Mouse (Mus musculus) right cerebral cortex, postnatal 25 days (tissue): ENCODE data around the gene Rnf41.
A peak's percentile ranks its signal among the peaks of the same experiment; 100 is the strongest.

Experiments
- DNase-seq: peaks from one replicate; pipeline ENCODE4 v3.0.0; 2022

Rnf41 gene

DNA sequence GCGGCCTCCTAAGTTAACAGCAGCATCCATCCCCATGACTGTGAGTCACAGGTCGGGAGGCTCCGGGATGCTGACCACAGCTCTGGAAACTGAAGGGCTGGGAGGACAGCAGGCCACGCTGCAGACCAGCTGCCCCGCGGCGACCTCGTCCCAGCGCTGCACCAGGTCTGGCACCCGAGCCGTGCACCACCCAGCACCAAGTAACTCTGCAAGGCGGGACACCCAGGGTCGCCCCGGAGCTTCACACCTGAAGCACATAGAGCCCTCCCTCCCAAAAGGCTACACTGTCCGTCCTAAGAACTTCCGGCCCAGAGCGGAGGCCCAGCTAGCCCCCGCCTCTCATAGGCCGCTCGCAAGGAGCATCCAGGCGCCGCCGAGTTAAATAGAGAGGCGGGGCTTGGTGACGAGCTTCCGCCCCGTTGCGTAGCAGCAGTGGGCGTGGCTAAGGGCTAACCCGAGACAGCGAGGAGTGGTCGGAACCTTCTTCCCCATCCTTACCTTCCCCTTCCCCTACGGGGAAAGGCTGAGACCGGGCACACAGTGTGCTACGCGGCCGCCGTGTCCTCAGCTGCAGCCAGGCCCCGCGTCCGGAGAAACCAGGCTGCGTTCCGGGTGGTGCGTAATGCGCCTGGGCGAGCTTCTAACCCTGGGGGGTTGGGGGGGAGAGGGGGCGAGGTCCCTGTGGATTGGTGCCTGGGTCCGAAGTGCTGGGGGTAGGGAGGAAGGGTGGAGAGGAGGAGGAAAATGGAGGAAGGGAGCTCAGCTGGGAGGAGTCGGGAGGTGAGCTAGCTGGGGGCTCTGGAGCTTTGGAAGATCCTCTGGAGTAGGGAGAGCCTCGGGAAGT lies at the start of gene Rnf41, which contains the start of gene Nabp2:
TSS of gene Rnf41 (plus strand) at position 447 of the 844 bp plus-strand sequence.
TSS of gene Nabp2 (minus strand) at position 282 of the 844 bp plus-strand sequence.
- peak; percentile 97 for DNase-seq

GRCm38 (mm10) chr10:128361836-128362235 lies 49.6 kb upstream of the Rnf41 start:
- DNase-seq, result no peak

- DNase-seq, result no peak
These were observed 48.9 kb upstream of the Rnf41 start for GRCm38 (mm10) chr10:128362568-128362967.

GRCm38 (mm10) chr10:128367899-128368401 lies 43.5 kb upstream of the Rnf41 start:
- DNase-seq, result peak; percentile 19

DNA sequence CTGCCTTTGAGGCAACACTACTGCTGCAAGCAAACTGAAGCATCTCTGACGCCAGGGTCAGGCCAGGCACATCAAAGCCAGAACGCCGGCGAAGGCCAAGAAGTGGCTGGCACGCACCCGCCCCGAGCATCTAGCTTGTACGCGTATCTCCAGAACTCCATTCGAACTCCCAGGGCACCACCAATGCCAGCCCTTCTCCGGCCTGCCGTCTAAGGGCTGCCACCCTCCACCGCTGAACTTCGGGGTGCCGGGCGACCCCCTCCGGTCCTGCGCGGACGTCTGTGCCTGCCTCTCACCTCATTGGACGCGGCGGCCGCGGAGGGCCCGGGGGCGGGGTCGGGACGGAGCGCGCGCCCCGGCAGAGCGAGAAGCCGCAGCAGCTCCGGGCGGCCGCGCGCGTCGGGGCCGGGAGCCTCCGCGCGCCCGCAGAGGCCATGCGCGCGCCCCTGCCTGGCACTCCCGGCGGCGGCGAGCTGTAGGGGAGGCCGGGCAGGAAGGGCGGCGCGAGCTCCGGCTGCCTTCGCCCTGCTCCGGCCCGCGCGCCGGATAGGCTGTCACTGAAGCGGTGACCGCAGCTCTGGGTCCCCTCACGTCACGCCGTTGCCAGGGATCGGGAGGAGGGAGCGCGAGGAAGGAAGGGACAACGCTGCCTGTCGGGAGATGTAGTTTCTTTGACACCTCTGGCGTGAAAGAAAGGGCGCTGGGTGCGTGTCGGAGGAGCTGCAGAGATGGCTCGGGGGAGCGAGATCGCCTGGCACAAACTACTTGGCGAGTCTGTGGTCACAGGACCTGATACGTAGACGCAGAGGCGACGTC lies 42.8 kb upstream of the Rnf41 start, which contains the start of gene Coq10a:
TSS of gene Coq10a (minus strand) at position 596 of the 816 bp plus-strand sequence.
- peak; percentile 95 for DNase-seq

DNA sequence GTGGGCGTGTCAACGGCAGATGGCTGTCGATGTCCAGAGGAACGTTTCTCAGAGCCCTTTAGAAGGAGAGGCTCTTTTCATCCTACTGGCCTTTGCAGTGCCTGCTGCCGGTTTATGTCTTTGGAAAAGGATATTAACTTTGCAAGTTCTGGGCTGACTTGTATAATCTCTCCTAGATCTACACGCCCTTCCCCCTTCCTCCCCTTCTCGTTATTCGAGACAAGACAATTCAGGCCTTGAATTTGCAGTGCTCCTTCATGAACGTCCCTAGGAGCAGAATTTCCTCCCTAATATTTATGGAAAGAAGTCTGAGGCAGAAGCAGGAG lies 42.3 kb upstream of the Rnf41 start:
- no peak for DNase-seq

GRCm38 (mm10) chr10:128369599-128369998 lies 41.9 kb upstream of the Rnf41 start:
- no peak for DNase-seq

GRCm38 (mm10) chr10:128370021-128370420 lies 41.4 kb upstream of the Rnf41 start:
- DNase-seq, result no peak

DNA sequence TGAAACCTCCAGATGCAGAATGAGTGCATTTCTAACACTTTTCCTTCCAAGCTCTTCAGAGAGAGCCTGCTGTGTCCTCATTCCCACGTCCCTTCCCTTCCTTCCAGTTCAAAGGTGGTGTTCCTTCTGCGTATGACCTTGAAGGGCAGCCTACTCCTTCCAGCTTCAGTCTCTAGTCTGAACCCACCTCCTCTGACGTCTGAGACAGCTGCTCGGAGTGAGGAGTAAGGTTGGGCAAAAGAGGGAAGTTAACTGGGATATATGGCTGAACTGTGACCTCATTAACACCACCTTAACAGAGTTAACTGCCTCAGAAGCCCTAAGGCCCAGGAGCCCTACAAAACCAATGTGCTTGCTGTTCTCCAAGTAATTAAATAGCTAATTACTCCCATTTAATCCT lies 40.9 kb upstream of the Rnf41 start:
- no peak for DNase-seq

- DNase-seq, result no peak
These were observed 39.3 kb upstream of the Rnf41 start for GRCm38 (mm10) chr10:128372142-128372541.

GRCm38 (mm10) chr10:128372989-128373748 lies 38.3 kb upstream of the Rnf41 start:
- DNase-seq, result no peak

DNA sequence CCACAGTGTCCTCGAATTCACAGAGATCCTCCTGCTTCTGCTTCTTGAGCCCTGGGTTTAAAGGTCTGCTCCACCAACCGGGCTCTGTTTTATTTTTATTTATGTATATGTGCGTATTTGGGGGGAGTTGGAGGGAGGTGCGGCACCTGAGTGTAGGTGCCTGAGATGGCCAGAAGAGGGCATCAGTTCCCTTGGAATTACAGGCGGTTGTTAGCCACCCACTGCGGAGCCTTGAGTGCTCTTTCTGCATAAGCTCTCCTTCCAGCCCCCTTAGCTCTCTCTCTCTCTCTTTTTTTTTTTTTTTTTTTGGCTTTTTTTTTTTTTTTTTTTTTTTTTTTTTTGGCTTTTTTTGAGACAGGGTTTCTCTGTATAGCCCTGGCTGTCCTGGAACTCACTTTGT lies 37.1 kb upstream of the Rnf41 start:
- DNase-seq, result no peak

- DNase-seq, result no peak
These were observed 35.4 kb upstream of the Rnf41 start for GRCm38 (mm10) chr10:128376099-128376454.

- DNase-seq, result peak; percentile 92
These were observed 34.8 kb upstream of the Rnf41 start, which contains the start of gene Ankrd52 for GRCm38 (mm10) chr10:128376455-128377211. TSS of gene Ankrd52 (plus strand) at chr10:128377115.

- peak; percentile 27 for DNase-seq
These were observed 34.1 kb upstream of the Rnf41 start for GRCm38 (mm10) chr10:128377222-128377939.

GRCm38 (mm10) chr10:128377940-128378448 lies 33.5 kb upstream of the Rnf41 start:
- no peak for DNase-seq

- DNase-seq, result no peak
These were observed 33.0 kb upstream of the Rnf41 start for GRCm38 (mm10) chr10:128378462-128378861.

GRCm38 (mm10) chr10:128379260-128379659 lies 32.2 kb upstream of the Rnf41 start:
- no peak for DNase-seq

DNA sequence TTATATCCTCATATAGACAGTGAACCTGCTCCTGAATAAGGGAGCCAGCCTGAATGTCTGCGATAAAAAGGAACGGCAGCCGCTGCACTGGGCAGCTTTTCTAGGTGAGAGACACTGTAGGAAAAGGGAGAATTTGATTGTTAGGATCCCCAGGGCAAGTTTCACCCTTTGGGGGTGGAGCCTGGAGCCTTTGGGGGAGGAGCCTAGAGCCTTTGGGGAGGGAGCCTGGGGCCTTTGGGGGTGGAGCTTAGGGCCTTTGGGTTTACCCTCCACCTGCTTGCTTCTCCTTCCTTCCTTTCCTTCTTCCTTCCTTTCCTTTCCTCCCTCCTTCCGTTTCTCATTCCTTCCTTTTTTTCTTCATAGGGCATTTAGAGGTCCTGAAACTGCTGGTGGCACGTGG lies 30.9 kb upstream of the Rnf41 start:
- DNase-seq, result no peak

DNA sequence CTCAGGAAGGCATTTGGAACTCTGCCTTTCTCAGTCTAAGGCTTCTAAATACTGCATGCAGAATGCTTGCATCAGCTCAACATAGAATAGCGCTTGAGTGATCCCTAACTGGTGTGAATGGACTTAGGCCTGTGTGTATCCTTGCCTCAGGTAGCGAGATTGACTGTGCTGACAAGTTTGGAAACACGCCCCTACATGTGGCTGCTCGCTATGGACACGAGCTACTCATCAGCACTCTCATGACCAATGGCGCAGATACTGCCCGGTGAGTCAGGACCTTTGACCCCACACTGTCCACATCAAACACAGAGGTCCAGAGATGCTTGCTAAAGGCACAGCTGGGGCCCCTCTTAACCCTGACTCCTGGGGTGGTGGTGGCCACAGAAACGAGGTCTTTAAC lies 29.0 kb upstream of the Rnf41 start:
- no peak for DNase-seq

GRCm38 (mm10) chr10:128385902-128386301 lies 25.6 kb upstream of the Rnf41 start:
- DNase-seq, result no peak
